Mouse (Mus musculus): ENCODE measurements around the gene D630039A03Rik. TPM values are rescaled to one million over a fixed set of nuclear protein-coding genes. Genes with fewer than 3 reads are reported as not detected.

Gene D630039A03Rik
- polyA plus RNA-seq, 1 experiment from 2014 or later, result 0.05 TPM

- Histone ChIP-seq H3K27me3 (replicated peaks) (no peaks in the 10 kb centered on the region), H3K36me3 (replicated peaks) (peaks cover 19% of the 10 kb centered on the region), H3K27ac (no peak overlapping the region), H3K4me1 (peaks cover 29% of the 10 kb centered on the region), H3K9ac (no peak overlapping the region), H3K4me3 (no peak overlapping the region), H3K9me3 (no peaks in the 10 kb centered on the region), H3K4me2 (no peak overlapping the region)
- ATAC-seq (replicated peaks), result no peak
- 88% methylated on average over 1 of the region's 1 CpGs for WGBS
Observed at GRCm38 (mm10) chr4:57952891-57953290, 36.8 kb upstream of the D630039A03Rik start.

- Histone ChIP-seq H3K36me3 (replicated peaks) (peaks cover 22% of the 10 kb centered on the region), H3K27me3 (replicated peaks) (no peaks in the 10 kb centered on the region), H3K4me3 (no peak overlapping the region), H3K9ac (no peak overlapping the region), H3K4me2 (no peak overlapping the region), H3K9me3 (no peaks in the 10 kb centered on the region), H3K27ac (no peak overlapping the region), H3K4me1 (peaks cover 29% of the 10 kb centered on the region)
- no peak for ATAC-seq (replicated peaks)
- 95% methylated on average over 3 of the region's 3 CpGs for WGBS
Observed at GRCm38 (mm10) chr4:57952416-57952815, 36.3 kb upstream of the D630039A03Rik start.

GRCm38 (mm10) chr4:57949866-57950265 lies 33.8 kb upstream of the D630039A03Rik start:
- Histone ChIP-seq H3K9ac (no peak overlapping the region), H3K36me3 (replicated peaks) (peaks cover 22% of the 10 kb centered on the region)

GRCm38 (mm10) chr4:57947476-57947875 lies 31.4 kb upstream of the D630039A03Rik start:
- no peak for ATAC-seq (replicated peaks)
- WGBS, result 93% methylated on average over 4 of the region's 4 CpGs
- no peaks in the 10 kb centered on the region for H3K4me1 ChIP-seq
- H3K4me3 ChIP-seq, result no peak overlapping the region
- peaks cover 33% of the 10 kb centered on the region for H3K36me3 ChIP-seq (replicated peaks)
- no peaks in the 10 kb centered on the region for H3K27me3 ChIP-seq (replicated peaks)
- H3K27ac ChIP-seq, result no peak overlapping the region
- H3K9me3 ChIP-seq, result no peaks in the 10 kb centered on the region
- no peak overlapping the region for H3K9ac ChIP-seq
- H3K4me2 ChIP-seq, result no peak overlapping the region

More at GRCm38 (mm10) chr4:57949866-57950265, 33.8 kb upstream of the D630039A03Rik start:
- no peak overlapping the region for H3K4me3 ChIP-seq
- no peak overlapping the region for H3K27ac ChIP-seq
- H3K9me3 ChIP-seq, result no peaks in the 10 kb centered on the region
- 93% methylated on average over 6 of the region's 6 CpGs for WGBS
- H3K4me2 ChIP-seq, result no peak overlapping the region
- H3K27me3 ChIP-seq (replicated peaks), result no peaks in the 10 kb centered on the region
- no peak for ATAC-seq (replicated peaks)
- peaks cover 16% of the 10 kb centered on the region for H3K4me1 ChIP-seq

GRCm38 (mm10) chr4:57947036-57947435 lies 30.9 kb upstream of the D630039A03Rik start:
- H3K27ac ChIP-seq, result no peak overlapping the region
- H3K4me1 ChIP-seq, result no peaks in the 10 kb centered on the region
- H3K36me3 ChIP-seq (replicated peaks), result peaks cover 33% of the 10 kb centered on the region
- H3K9me3 ChIP-seq, result no peaks in the 10 kb centered on the region
- 87% methylated on average over 10 of the region's 10 CpGs for WGBS
- H3K27me3 ChIP-seq (replicated peaks), result no peaks in the 10 kb centered on the region
- H3K4me2 ChIP-seq, result no peak overlapping the region
- no peak overlapping the region for H3K9ac ChIP-seq
- H3K4me3 ChIP-seq, result no peak overlapping the region
- no peak for ATAC-seq (replicated peaks)

- WGBS, result 92% methylated on average over 2 of the region's 2 CpGs
- ATAC-seq (replicated peaks), result no peak
- no peaks in the 10 kb centered on the region for H3K9me3 ChIP-seq
Observed at GRCm38 (mm10) chr4:57942892-57943291, 26.8 kb upstream of the D630039A03Rik start.

GRCm38 (mm10) chr4:57940631-57941030 lies 24.5 kb upstream of the D630039A03Rik start:
- H3K9me3 ChIP-seq, result no peaks in the 10 kb centered on the region
- ATAC-seq (replicated peaks), result no peak

More at GRCm38 (mm10) chr4:57942892-57943291, 26.8 kb upstream of the D630039A03Rik start:
- no peak overlapping the region for H3K4me2 ChIP-seq
- H3K9ac ChIP-seq, result no peak overlapping the region
- no peak overlapping the region for H3K4me3 ChIP-seq
- no peak overlapping the region for H3K27ac ChIP-seq
- no peaks in the 10 kb centered on the region for H3K4me1 ChIP-seq
- H3K27me3 ChIP-seq (replicated peaks), result no peaks in the 10 kb centered on the region
- peaks cover 15% of the 10 kb centered on the region for H3K36me3 ChIP-seq (replicated peaks)

GRCm38 (mm10) chr4:57937292-57937691 lies 21.2 kb upstream of the D630039A03Rik start:
- no peak for ATAC-seq (replicated peaks)
- no peaks in the 10 kb centered on the region for H3K4me1 ChIP-seq
- no peaks in the 10 kb centered on the region for H3K36me3 ChIP-seq (replicated peaks)
- no peaks in the 10 kb centered on the region for H3K9me3 ChIP-seq
- no peaks in the 10 kb centered on the region for H3K27me3 ChIP-seq (replicated peaks)
- H3K4me2 ChIP-seq, result no peak overlapping the region
- WGBS, result 90% methylated on average over 6 of the region's 6 CpGs
- H3K4me3 ChIP-seq, result no peak overlapping the region
- no peak overlapping the region for H3K9ac ChIP-seq
- H3K27ac ChIP-seq, result no peak overlapping the region

More at GRCm38 (mm10) chr4:57940631-57941030, 24.5 kb upstream of the D630039A03Rik start:
- no peak overlapping the region for H3K4me3 ChIP-seq
- peaks cover 11% of the 10 kb centered on the region for H3K36me3 ChIP-seq (replicated peaks)
- WGBS, result 91% methylated on average over 4 of the region's 4 CpGs
- no peaks in the 10 kb centered on the region for H3K4me1 ChIP-seq
- no peak overlapping the region for H3K4me2 ChIP-seq
- H3K9ac ChIP-seq, result no peak overlapping the region
- no peak overlapping the region for H3K27ac ChIP-seq
- H3K27me3 ChIP-seq (replicated peaks), result no peaks in the 10 kb centered on the region

GRCm38 (mm10) chr4:57934181-57934580 lies 18.1 kb upstream of the D630039A03Rik start:
- H3K27ac ChIP-seq, result no peak overlapping the region
- H3K4me3 ChIP-seq, result no peak overlapping the region
- 77% methylated on average over 5 of the region's 5 CpGs for WGBS
- H3K27me3 ChIP-seq (replicated peaks), result no peaks in the 10 kb centered on the region
- H3K4me2 ChIP-seq, result no peak overlapping the region
- H3K4me1 ChIP-seq, result no peaks in the 10 kb centered on the region
- ATAC-seq (replicated peaks), result no peak
- no peaks in the 10 kb centered on the region for H3K9me3 ChIP-seq
- no peaks in the 10 kb centered on the region for H3K36me3 ChIP-seq (replicated peaks)
- no peak overlapping the region for H3K9ac ChIP-seq

- H3K9ac ChIP-seq, result no peak overlapping the region
- H3K36me3 ChIP-seq (replicated peaks), result no peaks in the 10 kb centered on the region
- no peaks in the 10 kb centered on the region for H3K9me3 ChIP-seq
- no peak overlapping the region for H3K27ac ChIP-seq
- no peaks in the 10 kb centered on the region for H3K27me3 ChIP-seq (replicated peaks)
- no peak for ATAC-seq (replicated peaks)
- H3K4me2 ChIP-seq, result no peak overlapping the region
- no peaks in the 10 kb centered on the region for H3K4me1 ChIP-seq
- 76% methylated on average over 5 of the region's 5 CpGs for WGBS
- H3K4me3 ChIP-seq, result no peak overlapping the region
Observed at GRCm38 (mm10) chr4:57930559-57931170, 14.6 kb upstream of the D630039A03Rik start.

GRCm38 (mm10) chr4:57927464-57928205 lies 11.5 kb upstream of the D630039A03Rik start:
- peak; percentile 69 for ATAC-seq (replicated peaks)
- no peaks in the 10 kb centered on the region for H3K36me3 ChIP-seq (replicated peaks)
- H3K4me3 ChIP-seq, result no peak overlapping the region
- 22% methylated on average over 3 of the region's 3 CpGs for WGBS
- H3K27ac ChIP-seq, result no peak overlapping the region
- H3K9me3 ChIP-seq, result no peaks in the 10 kb centered on the region
- no peaks in the 10 kb centered on the region for H3K4me1 ChIP-seq
- H3K4me2 ChIP-seq, result no peak overlapping the region
- H3K9ac ChIP-seq, result no peak overlapping the region
- no peaks in the 10 kb centered on the region for H3K27me3 ChIP-seq (replicated peaks)

- 75% methylated on average over 6 of the region's 6 CpGs for WGBS
- H3K9ac ChIP-seq, result no peak overlapping the region
- H3K27me3 ChIP-seq (replicated peaks), result no peaks in the 10 kb centered on the region
- no peaks in the 10 kb centered on the region for H3K36me3 ChIP-seq (replicated peaks)
- peaks cover 3% of the 10 kb centered on the region; the same call in 1 of the 2 replicates for H3K4me1 ChIP-seq
- no peak overlapping the region for H3K4me3 ChIP-seq
- no peak for ATAC-seq (replicated peaks)
- no peak overlapping the region for H3K27ac ChIP-seq
- no peaks in the 10 kb centered on the region for H3K9me3 ChIP-seq
- H3K4me2 ChIP-seq, result no peak overlapping the region
Observed at GRCm38 (mm10) chr4:57924556-57925071, 8.5 kb upstream of the D630039A03Rik start.

Data from midbrain, embryonic 15.5 days (tissue).